In the genomic region with DNA sequence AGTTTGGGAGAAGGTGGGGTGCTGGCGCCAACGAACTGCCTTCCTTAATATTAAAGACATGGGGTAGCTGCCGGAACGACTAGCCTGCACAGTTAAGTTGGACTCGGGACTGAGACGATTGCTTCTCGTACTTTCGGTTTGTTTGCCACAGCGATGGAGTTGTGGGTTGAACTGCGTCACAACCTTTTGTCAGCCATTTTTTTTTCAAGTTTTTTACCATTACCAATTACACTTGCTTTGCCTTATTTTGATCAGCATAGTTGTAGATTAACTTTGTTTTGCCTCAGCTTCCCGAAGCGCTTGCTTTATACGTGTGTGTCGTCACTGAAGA, we compare ENCODE assay signal across 1 mouse cellular context.
TF ChIP-seq lines count a peak whose summit lies in the region.

No protein-coding gene starts in this region.

TF ChIP-seq in MEL, 35 proteins besides CTCF, POLR2A, EP300 and RAD21:
- TF ChIP-seq MAZ (IDR thresholded peaks at IDR 0.05; ENCODE audit: low read depth, low read length) (no peak), SMC3 (IDR thresholded peaks at IDR 0.05; ENCODE audit: low read depth, low read length) (no peak), POLR2AphosphoS5 (IDR thresholded peaks at IDR 0.05; ENCODE audit: borderline replicate concordance, low read depth, low read length) (peak; percentile 56; the same call in 1 of the 2 replicates)
TF ChIP-seq in MEL: peak in this region for 1.
